Mouse (Mus musculus) G1E (cell line): Measurements from ENCODE around the gene Ccdc154.

Experiments used
- CTCF ChIP-seq: IDR thresholded peaks from 2 replicates; pipeline ENCODE4 v1.5.1; 2012; ENCODE audit warnings: low read depth, low read length, inconsistent platforms, mixed read lengths
- GATA1 ChIP-seq: IDR thresholded peaks from 2 replicates; pipeline ENCODE4 v1.6.1; 2012; ENCODE audit warnings: borderline replicate concordance, low read length, inconsistent platforms, mixed read lengths

DNA sequence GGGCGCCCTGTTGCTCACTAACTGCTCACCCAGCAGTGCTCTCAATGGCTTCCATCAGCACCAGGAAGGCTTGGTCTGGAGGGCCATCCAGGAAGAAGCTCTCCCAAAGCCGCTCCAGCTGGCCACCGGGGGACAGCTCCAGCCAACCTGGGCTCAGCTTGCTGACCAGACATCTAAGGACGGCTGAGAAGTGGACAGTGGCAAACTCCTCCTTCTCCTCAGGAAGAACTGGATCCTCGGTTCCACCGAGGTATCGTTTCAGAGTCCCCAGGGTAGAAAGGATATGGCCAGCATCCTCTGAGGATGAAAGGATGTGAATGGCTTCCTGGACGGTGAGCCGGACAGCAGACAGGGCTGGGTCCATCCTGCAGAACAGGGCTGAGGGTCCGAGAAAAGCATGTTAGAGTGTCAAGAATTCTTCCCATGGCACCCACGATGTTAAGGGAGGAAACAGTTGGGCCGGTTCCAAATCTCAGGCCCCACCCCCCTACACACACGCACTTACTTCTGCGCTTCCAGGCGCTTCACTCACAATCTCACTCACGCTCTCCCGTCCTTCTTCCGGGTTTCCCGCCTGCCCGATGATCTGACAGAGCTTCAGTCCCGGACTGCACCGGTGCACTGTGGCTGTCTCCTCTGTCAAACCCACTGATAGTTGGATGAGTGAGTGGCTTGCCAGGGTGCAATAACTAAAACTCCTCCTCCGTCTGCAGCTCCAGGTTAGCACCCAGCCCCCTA, 47.2 kb upstream of the Ccdc154 start:
- no peak for TF ChIP-seq GATA1
- no peak for TF ChIP-seq CTCF
